Mouse (Mus musculus): ENCODE measurements around the gene Hoxd10. TPM values are rescaled to one million over a fixed set of nuclear protein-coding genes. Genes with fewer than 3 reads are reported as not detected.
A peak's percentile ranks its signal among the peaks of the same experiment; 100 is the strongest.

Gene Hoxd10
- total RNA-seq, 2 experiments from 2014 or later, result 3.0 to 4.9 TPM

GRCm38 (mm10) chr2:74708676-74709075 is 17.0 kb downstream of the Hoxd10 start:
- no peak for DNase-seq (ENCODE audit: low spot score in 2 of 2)

GRCm38 (mm10) chr2:74709465-74710419 is 18.0 kb downstream of the Hoxd10 start:
- DNase-seq (ENCODE audit: low spot score in 2 of 2), result no peak

- DNase-seq (ENCODE audit: low spot score in 2 of 2), result no peak
Measured at GRCm38 (mm10) chr2:74710929-74711543, 19.3 kb downstream of the Hoxd10 start.

- DNase-seq (ENCODE audit: low spot score in 2 of 2), result peak in 1 of 2 experiments; percentile 61
Measured at GRCm38 (mm10) chr2:74711721-74712621, 20.2 kb downstream of the Hoxd10 start, which contains the start of the genes Hoxd3 and Hoxd4. TSS of gene Hoxd3 (plus strand) at chr2:74711927. TSS of gene Hoxd4 (plus strand) at chr2:74711929.

GRCm38 (mm10) chr2:74713239-74714150 is 21.8 kb downstream of the Hoxd10 start:
- no peak for DNase-seq (ENCODE audit: low spot score in 2 of 2)

- no peak for DNase-seq (ENCODE audit: low spot score in 2 of 2)
Measured at GRCm38 (mm10) chr2:74714156-74714789, 22.5 kb downstream of the Hoxd10 start.

GRCm38 (mm10) chr2:74714881-74715280 is 23.2 kb downstream of the Hoxd10 start:
- peak in 1 of 2 experiments; percentile 25 for DNase-seq (ENCODE audit: low spot score in 2 of 2)

- DNase-seq (ENCODE audit: low spot score in 2 of 2), result peak; percentile 85 to 96
Measured at GRCm38 (mm10) chr2:74715504-74716241, 23.9 kb downstream of the Hoxd10 start.

GRCm38 (mm10) chr2:74720384-74720783 is 28.7 kb downstream of the Hoxd10 start:
- DNase-seq (ENCODE audit: low spot score in 2 of 2), result no peak

- DNase-seq (ENCODE audit: low spot score in 2 of 2), result no peak
Measured at GRCm38 (mm10) chr2:74720955-74721491, 29.3 kb downstream of the Hoxd10 start.

GRCm38 (mm10) chr2:74721882-74722281 is 30.2 kb downstream of the Hoxd10 start:
- no peak for DNase-seq (ENCODE audit: low spot score in 2 of 2)

GRCm38 (mm10) chr2:74722949-74723348 is 31.2 kb downstream of the Hoxd10 start:
- DNase-seq (ENCODE audit: low spot score in 2 of 2), result no peak

GRCm38 (mm10) chr2:74724244-74725015 is 32.7 kb downstream of the Hoxd10 start:
- DNase-seq (ENCODE audit: low spot score in 2 of 2), result peak in 1 of 2 experiments; percentile 18

- no peak for DNase-seq (ENCODE audit: low spot score in 2 of 2)
Measured at GRCm38 (mm10) chr2:74725171-74725570, 33.4 kb downstream of the Hoxd10 start.

- DNase-seq (ENCODE audit: low spot score in 2 of 2), result no peak
Measured at GRCm38 (mm10) chr2:74726551-74726950, 34.8 kb downstream of the Hoxd10 start, which contains the start of gene Gm28230. TSS of gene Gm28230 (plus strand) at chr2:74726728.

- DNase-seq (ENCODE audit: low spot score in 2 of 2), result no peak
Measured at GRCm38 (mm10) chr2:74726973-74727639, 35.4 kb downstream of the Hoxd10 start.

Data from gastrocnemius, postnatal 4 days (tissue).